Mouse (Mus musculus): ENCODE measurements around the gene Fbxl17. TPM values are rescaled to one million over a fixed set of nuclear protein-coding genes. Genes with fewer than 3 reads are reported as not detected.

Fbxl17 gene
- total and polyA plus RNA-seq, 3 experiments, result 8.2 to 9.9 (median 8.8) TPM

DNA sequence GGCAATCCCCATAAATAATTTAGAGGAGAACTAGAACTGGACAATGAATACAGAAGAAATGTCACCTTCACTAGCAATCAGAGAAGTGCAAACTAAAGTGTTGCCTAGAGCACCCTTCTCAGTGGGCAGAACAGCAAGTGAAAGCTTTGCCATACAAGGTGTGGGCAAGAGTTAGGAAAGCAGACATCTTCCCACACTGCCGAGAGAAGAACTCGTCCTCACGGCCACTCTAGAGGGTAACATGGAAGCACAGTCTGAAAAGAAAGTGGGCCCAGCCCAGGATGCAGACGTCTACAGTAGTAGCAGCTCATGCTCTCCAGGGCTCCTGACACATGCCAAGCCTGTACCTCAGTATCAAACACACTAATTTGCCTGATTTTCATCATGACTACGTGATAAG, 387.0 kb downstream of the Fbxl17 start:
- no peaks in the 10 kb centered on the region for H3K36me3 ChIP-seq (replicated peaks)
- H3K9me3 ChIP-seq (replicated peaks), result no peaks in the 10 kb centered on the region
- no peak for ATAC-seq (ENCODE audit: extremely low read depth, insufficient number of reproducible peaks, low FRiP score, poor library complexity, severe bottlenecking)
- no peak overlapping the region for H3K4me3 ChIP-seq (ENCODE audit: low read depth, low read length)
- H3K27me3 ChIP-seq (ENCODE audit: insufficient read depth, low read length), result no peaks in the 10 kb centered on the region
- H3K4me1 ChIP-seq (ENCODE audit: insufficient read depth, low read depth, low read length), result no peaks in the 10 kb centered on the region
- no peak for DNase-seq (ENCODE audit: low spot score)
- no peak for TF ChIP-seq GATA1 (IDR thresholded peaks at IDR 0.05; ENCODE audit: borderline replicate concordance, low read length)
- TF ChIP-seq CTCF (IDR thresholded peaks at IDR 0.05; ENCODE audit: low read depth, low read length), result no peak
- no peak for TF ChIP-seq TAL1 (conservative IDR thresholded peaks at IDR 0.05; ENCODE audit: low read depth, low read length)
- TF ChIP-seq GATA2 (IDR thresholded peaks at IDR 0.05; ENCODE audit: borderline replicate concordance, low read depth, low read length), result no peak
- no peak for TF ChIP-seq POLR2AphosphoS5 (IDR thresholded peaks at IDR 0.05; ENCODE audit: insufficient replicate concordance, low read depth, low read length)

- TF ChIP-seq POLR2AphosphoS5 (IDR thresholded peaks at IDR 0.05; ENCODE audit: insufficient replicate concordance, low read depth, low read length) (no peak), GATA1 (IDR thresholded peaks at IDR 0.05; ENCODE audit: borderline replicate concordance, low read length) (no peak), GATA2 (IDR thresholded peaks at IDR 0.05; ENCODE audit: borderline replicate concordance, low read depth, low read length) (no peak), TAL1 (conservative IDR thresholded peaks at IDR 0.05; ENCODE audit: low read depth, low read length) (no peak), CTCF (IDR thresholded peaks at IDR 0.05; ENCODE audit: low read depth, low read length) (no peak)
- Histone ChIP-seq H3K36me3 (replicated peaks) (no peaks in the 10 kb centered on the region), H3K27me3 (ENCODE audit: insufficient read depth, low read length) (no peaks in the 10 kb centered on the region), H3K9me3 (replicated peaks) (no peaks in the 10 kb centered on the region), H3K4me3 (ENCODE audit: low read depth, low read length) (no peak overlapping the region), H3K4me1 (ENCODE audit: insufficient read depth, low read depth, low read length) (no peaks in the 10 kb centered on the region)
- ATAC-seq (ENCODE audit: extremely low read depth, insufficient number of reproducible peaks, low FRiP score, poor library complexity, severe bottlenecking) (no peak), DNase-seq (ENCODE audit: low spot score) (no peak)
Measured at GRCm38 (mm10) chr17:63110994-63111393, 388.8 kb downstream of the Fbxl17 start.

DNA sequence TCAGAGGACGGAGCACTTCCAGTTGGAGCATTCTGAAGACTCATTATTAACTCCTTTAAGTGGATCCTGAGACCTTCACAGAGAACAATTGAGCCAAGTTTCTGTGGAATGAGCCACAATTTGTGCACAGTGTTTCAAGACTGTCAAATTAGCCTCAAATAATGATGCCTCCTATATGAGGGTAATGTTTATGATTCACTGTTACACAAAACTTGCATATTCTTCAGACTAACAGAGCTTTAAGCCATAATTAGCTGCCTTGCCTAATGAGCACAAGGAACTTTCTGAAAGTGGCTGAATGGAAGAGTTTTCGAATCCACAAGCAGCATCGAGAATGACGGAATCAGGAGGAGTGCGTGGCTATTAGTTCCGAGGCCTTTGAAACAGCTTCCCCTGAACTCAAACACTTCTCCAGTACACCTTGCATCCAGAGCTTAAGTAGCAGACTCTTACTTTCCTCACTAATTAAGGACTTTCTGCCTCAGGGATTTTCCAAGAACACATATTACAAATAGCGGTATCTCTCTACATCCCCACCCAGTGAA, 389.5 kb downstream of the Fbxl17 start:
- Histone ChIP-seq H3K9me3 (replicated peaks) (no peaks in the 10 kb centered on the region), H3K36me3 (replicated peaks) (no peaks in the 10 kb centered on the region), H3K27me3 (ENCODE audit: insufficient read depth, low read length) (no peaks in the 10 kb centered on the region), H3K4me1 (ENCODE audit: insufficient read depth, low read depth, low read length) (no peaks in the 10 kb centered on the region), H3K4me3 (ENCODE audit: low read depth, low read length) (no peak overlapping the region)
- no peak for TF ChIP-seq POLR2AphosphoS5 (IDR thresholded peaks at IDR 0.05; ENCODE audit: insufficient replicate concordance, low read depth, low read length)
- no peak for TF ChIP-seq GATA1 (IDR thresholded peaks at IDR 0.05; ENCODE audit: borderline replicate concordance, low read length)
- ATAC-seq (ENCODE audit: extremely low read depth, insufficient number of reproducible peaks, low FRiP score, poor library complexity, severe bottlenecking) (no peak), DNase-seq (ENCODE audit: low spot score) (no peak)

DNA sequence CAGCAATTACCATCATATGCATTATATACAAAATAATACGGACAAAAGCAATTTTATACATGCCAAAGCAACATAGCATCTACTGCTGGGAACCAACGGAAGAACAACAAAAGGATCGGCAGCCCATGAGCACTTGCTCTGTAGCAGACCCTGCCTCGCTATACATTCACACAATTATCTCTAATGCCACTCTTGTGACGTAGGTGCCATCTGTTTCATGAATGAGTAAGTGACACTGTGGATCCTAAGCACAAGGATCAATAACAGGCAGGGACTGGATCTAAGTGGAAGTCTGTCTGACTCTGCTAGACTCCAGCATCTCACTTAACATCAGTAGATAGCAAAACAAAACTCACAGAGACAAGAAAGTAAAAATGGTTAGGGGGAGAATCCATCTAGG, 391.8 kb downstream of the Fbxl17 start:
- Histone ChIP-seq H3K36me3 (replicated peaks) (no peaks in the 10 kb centered on the region), H3K4me3 (ENCODE audit: low read depth, low read length) (no peak overlapping the region), H3K9me3 (replicated peaks) (no peaks in the 10 kb centered on the region), H3K27me3 (ENCODE audit: insufficient read depth, low read length) (no peaks in the 10 kb centered on the region), H3K4me1 (ENCODE audit: insufficient read depth, low read depth, low read length) (no peaks in the 10 kb centered on the region)
- DNase-seq (ENCODE audit: low spot score), result no peak
- no peak for TF ChIP-seq GATA2 (IDR thresholded peaks at IDR 0.05; ENCODE audit: borderline replicate concordance, low read depth, low read length)
- no peak for TF ChIP-seq GATA1 (IDR thresholded peaks at IDR 0.05; ENCODE audit: borderline replicate concordance, low read length)
- no peak for TF ChIP-seq TAL1 (conservative IDR thresholded peaks at IDR 0.05; ENCODE audit: low read depth, low read length)
- no peak for TF ChIP-seq POLR2AphosphoS5 (IDR thresholded peaks at IDR 0.05; ENCODE audit: insufficient replicate concordance, low read depth, low read length)
- no peak for TF ChIP-seq CTCF (IDR thresholded peaks at IDR 0.05; ENCODE audit: low read depth, low read length)
- ATAC-seq (ENCODE audit: extremely low read depth, insufficient number of reproducible peaks, low FRiP score, poor library complexity, severe bottlenecking), result no peak

- Histone ChIP-seq H3K4me1 (ENCODE audit: insufficient read depth, low read depth, low read length) (no peaks in the 10 kb centered on the region), H3K9me3 (replicated peaks) (no peaks in the 10 kb centered on the region), H3K27me3 (ENCODE audit: insufficient read depth, low read length) (no peaks in the 10 kb centered on the region), H3K4me3 (ENCODE audit: low read depth, low read length) (no peak overlapping the region), H3K36me3 (replicated peaks) (no peaks in the 10 kb centered on the region)
- TF ChIP-seq TAL1 (conservative IDR thresholded peaks at IDR 0.05; ENCODE audit: low read depth, low read length), result no peak
- TF ChIP-seq GATA1 (IDR thresholded peaks at IDR 0.05; ENCODE audit: borderline replicate concordance, low read length), result no peak
- no peak for TF ChIP-seq CTCF (IDR thresholded peaks at IDR 0.05; ENCODE audit: low read depth, low read length)
- no peak for TF ChIP-seq GATA2 (IDR thresholded peaks at IDR 0.05; ENCODE audit: borderline replicate concordance, low read depth, low read length)
- TF ChIP-seq POLR2AphosphoS5 (IDR thresholded peaks at IDR 0.05; ENCODE audit: insufficient replicate concordance, low read depth, low read length), result no peak
- DNase-seq (ENCODE audit: low spot score), result no peak
- ATAC-seq (ENCODE audit: extremely low read depth, insufficient number of reproducible peaks, low FRiP score, poor library complexity, severe bottlenecking), result no peak
Measured at GRCm38 (mm10) chr17:63107515-63107914, 392.3 kb downstream of the Fbxl17 start.

DNA sequence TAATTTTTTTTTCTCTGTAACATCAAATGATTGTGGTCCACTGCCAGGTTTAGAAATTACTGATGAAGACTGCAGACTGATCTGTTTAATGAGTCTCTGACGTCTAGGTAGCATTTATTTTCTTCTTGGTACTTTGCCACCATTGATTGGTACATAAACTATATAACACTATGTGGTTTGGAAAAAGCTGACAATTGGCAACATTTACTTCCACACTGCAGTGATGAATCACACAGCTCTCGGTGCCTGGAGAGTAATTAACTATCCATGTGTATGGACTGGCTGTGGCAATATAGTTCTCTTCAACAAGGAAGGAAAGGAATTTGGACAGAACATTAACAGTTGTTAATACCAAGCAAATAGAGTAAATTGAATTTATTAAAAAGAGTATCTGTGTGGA, 404.3 kb downstream of the Fbxl17 start:
- Histone ChIP-seq H3K9me3 (replicated peaks) (no peaks in the 10 kb centered on the region), H3K4me3 (ENCODE audit: low read depth, low read length) (no peak overlapping the region), H3K4me1 (ENCODE audit: insufficient read depth, low read depth, low read length) (peaks cover 3% of the 10 kb centered on the region; the same call in 1 of the 2 replicates), H3K27me3 (ENCODE audit: insufficient read depth, low read length) (no peaks in the 10 kb centered on the region), H3K36me3 (replicated peaks) (peaks cover 2% of the 10 kb centered on the region)
- ATAC-seq (ENCODE audit: extremely low read depth, insufficient number of reproducible peaks, low FRiP score, poor library complexity, severe bottlenecking), result no peak
- DNase-seq (ENCODE audit: low spot score), result no peak
- no peak for TF ChIP-seq GATA1 (IDR thresholded peaks at IDR 0.05; ENCODE audit: borderline replicate concordance, low read length)
- TF ChIP-seq POLR2AphosphoS5 (IDR thresholded peaks at IDR 0.05; ENCODE audit: insufficient replicate concordance, low read depth, low read length), result no peak
- no peak for TF ChIP-seq CTCF (IDR thresholded peaks at IDR 0.05; ENCODE audit: low read depth, low read length)
- no peak for TF ChIP-seq TAL1 (conservative IDR thresholded peaks at IDR 0.05; ENCODE audit: low read depth, low read length)
- no peak for TF ChIP-seq GATA2 (IDR thresholded peaks at IDR 0.05; ENCODE audit: borderline replicate concordance, low read depth, low read length)
